ENCODE assay signal across 24 mouse cellular contexts in the genomic region with DNA sequence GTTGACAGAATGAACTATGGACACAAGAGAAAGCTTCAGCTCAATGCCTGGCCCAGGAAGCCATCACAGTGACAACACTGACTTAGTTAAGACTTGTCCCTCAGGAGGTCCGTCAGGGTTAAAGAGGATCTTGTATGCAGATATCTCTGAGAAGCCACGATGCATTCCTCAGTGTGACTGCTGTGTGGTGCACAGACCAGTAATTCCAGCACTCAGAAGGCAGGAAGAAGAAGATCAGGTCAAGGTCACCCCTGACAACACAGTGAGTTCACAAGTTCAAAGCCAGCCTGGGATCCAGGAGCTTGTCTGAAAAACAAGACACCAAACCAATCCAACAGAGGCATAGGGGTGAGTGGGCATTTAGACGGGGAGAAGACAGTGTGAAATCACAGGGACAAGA.
"Had no signal": no experiment of that assay in that cellular context is flagged by ENCODE, and none has a peak within 500 bp of the region (broad histone marks: within the 10 kb centered on the region; RNA-seq: fewer than 3 reads in every experiment).

No protein-coding gene starts in this region.

- H3K36me3 ChIP-seq: intestine, embryonic 15.5 days; kidney, embryonic 15.5 days; liver, embryonic 12.5 days; liver, embryonic 15.5 days; lung, embryonic 15.5 days; midbrain, embryonic 10.5 days; midbrain, embryonic 13.5 days; neural tube, embryonic 13.5 days; stomach, embryonic 15.5 days had no signal

- H3K9me3 ChIP-seq: intestine, embryonic 15.5 days; kidney, embryonic 15.5 days; liver, embryonic 12.5 days; liver, embryonic 15.5 days; lung, embryonic 15.5 days; megakaryocyte, embryonic 14.5 days; midbrain, embryonic 10.5 days; midbrain, embryonic 13.5 days; neural tube, embryonic 13.5 days; stomach, embryonic 15.5 days had no signal

- H3K27me3 ChIP-seq: intestine, embryonic 15.5 days; liver, embryonic 15.5 days; lung, embryonic 15.5 days; stomach, embryonic 15.5 days had no signal

- H3K9ac ChIP-seq: intestine, embryonic 15.5 days; kidney, embryonic 15.5 days; liver, embryonic 12.5 days; liver, embryonic 15.5 days; lung, embryonic 15.5 days; midbrain, embryonic 13.5 days; neural tube, embryonic 13.5 days; stomach, embryonic 15.5 days had no signal

- ATAC-seq: intestine, embryonic 15.5 days; liver, embryonic 12.5 days; midbrain, embryonic 13.5 days; midbrain, embryonic 16.5 days had no signal

- H3K4me3 ChIP-seq: intestine, embryonic 15.5 days; kidney, embryonic 15.5 days; liver, embryonic 12.5 days; liver, embryonic 15.5 days; lung, embryonic 15.5 days; megakaryocyte, embryonic 14.5 days; midbrain, embryonic 10.5 days; midbrain, embryonic 13.5 days; myocyte; neural tube, embryonic 13.5 days; stomach, embryonic 15.5 days had no signal

- H3K4me2 ChIP-seq: intestine, embryonic 15.5 days; kidney, embryonic 15.5 days; liver, embryonic 12.5 days; liver, embryonic 15.5 days; lung, embryonic 15.5 days; midbrain, embryonic 13.5 days; neural tube, embryonic 13.5 days; stomach, embryonic 15.5 days had no signal

- DNase-seq: kidney, adult 11 months; kidney, adult 8-10 months; kidney, postnatal 10 days; kidney, postnatal 4 days; layer of hippocampus, adult 9-11 months; liver; lung, adult 18-20 months; lung, postnatal 10 days; lung, postnatal 36 days; right cerebral cortex, postnatal 14 days; right cerebral cortex, postnatal 4 days; thymus, postnatal 25 days had no signal

- H3K27ac ChIP-seq: kidney, embryonic 15.5 days; liver, embryonic 12.5 days; liver, embryonic 15.5 days; lung, embryonic 15.5 days; midbrain, embryonic 13.5 days had no signal
